In genomic region chrX:136666762-136667464, GRCm38 (mm10) we compare ENCODE assay signal across 8 mouse cellular contexts. TPM values are rescaled to one million over a fixed set of nuclear protein-coding genes. Genes with fewer than 3 reads are reported as not detected.
DNase-seq lines count a peak whose midpoint lies in the region; ATAC-seq and TF ChIP-seq lines count a peak whose summit lies in the region.
"Not testable (repeated sequence)": the region's sequence is repeated elsewhere in the genome, so short reads cannot be mapped to it uniquely, and the experiment has no call there.

No protein-coding gene starts in this region.

- H3K4me2 ChIP-seq in forebrain, embryonic 15.5 days (replicated peaks) = peak overlapping the region; percentile 60
- H3K4me2 ChIP-seq in hindbrain, embryonic 11.5 days (replicated peaks; ENCODE audit: low read depth, low read length) = peak overlapping the region; percentile 54
- H3K4me2 ChIP-seq in liver, embryonic 11.5 days = peak overlapping the region; percentile 59
- H3K4me2 ChIP-seq in midbrain, embryonic 16.5 days (ENCODE audit: low read length) = peak overlapping the region; percentile 55

- peak; percentile 35 for DNase-seq in adrenal gland, postnatal 10 days
- DNase-seq in hindbrain, embryonic 11.5 days (ENCODE audit: low spot score) = peak; percentile 41
- peak; percentile 9 for DNase-seq in layer of hippocampus, adult 11-12 months (ENCODE audit: low spot score)
- DNase-seq in liver, embryonic 11.5 days (ENCODE audit: low spot score) = not testable (repeated sequence)

- not testable (repeated sequence) for H3K4me1 ChIP-seq in forebrain, embryonic 15.5 days; hindbrain, embryonic 11.5 days (replicated peaks; ENCODE audit: control insufficient read depth, insufficient read depth, low read length); liver, embryonic 11.5 days (replicated peaks; ENCODE audit: control insufficient read depth, insufficient read depth, low read length); midbrain, embryonic 16.5 days (ENCODE audit: control insufficient read depth, insufficient read depth, low read length); small intestine, adult 2 months (ENCODE audit: control insufficient read depth, insufficient read depth, insufficient read length, low read length)

- H3K27ac ChIP-seq in forebrain, embryonic 15.5 days (replicated peaks); hindbrain, embryonic 11.5 days (ENCODE audit: low read depth, low read length); liver, embryonic 11.5 days (ENCODE audit: low read depth, low read length); small intestine, adult 2 months (ENCODE audit: insufficient read depth, low read depth, low read length): not testable (repeated sequence)
- H3K27ac ChIP-seq in midbrain, embryonic 16.5 days (ENCODE audit: low read length) = peak overlapping the region; percentile 77

- not testable (repeated sequence) for H3K27me3 ChIP-seq in forebrain, embryonic 15.5 days; hindbrain, embryonic 11.5 days (ENCODE audit: control insufficient read depth, insufficient read depth, low read length); midbrain, embryonic 16.5 days (ENCODE audit: control insufficient read depth, insufficient read depth, low read depth, low read length); small intestine, adult 2 months (ENCODE audit: control insufficient read depth, insufficient read depth, low read length)
- H3K27me3 ChIP-seq in liver, embryonic 11.5 days (replicated peaks; ENCODE audit: control insufficient read depth, insufficient read depth, low read length) = peaks cover 11% of the 10 kb centered on the region

- peak overlapping the region; percentile 61 for H3K9ac ChIP-seq in forebrain, embryonic 15.5 days (replicated peaks)
- H3K9ac ChIP-seq in hindbrain, embryonic 11.5 days (ENCODE audit: low read depth, low read length) = peak overlapping the region; percentile 40; the same call in 1 of the 2 replicates
- not testable (repeated sequence) for H3K9ac ChIP-seq in liver, embryonic 11.5 days (ENCODE audit: low read depth, low read length)
- peak overlapping the region; percentile 69 for H3K9ac ChIP-seq in midbrain, embryonic 16.5 days (ENCODE audit: low read depth, low read length)

- TF ChIP-seq CTCF in small intestine, adult 2 months (IDR thresholded peaks at IDR 0.05; ENCODE audit: extremely low read depth, insufficient read length, insufficient replicate concordance, low read depth, low read length) = not testable (repeated sequence)

- not testable (repeated sequence) for TF ChIP-seq POLR2A in small intestine, adult 2 months (IDR thresholded peaks at IDR 0.05; ENCODE audit: low read depth, low read length)

- WGBS in forebrain, embryonic 15.5 days = 19% methylated on average over 24 of the region's 24 CpGs
- WGBS in hindbrain, embryonic 11.5 days = 12% methylated on average over 24 of the region's 24 CpGs
- WGBS in liver, embryonic 11.5 days = 17% methylated on average over 24 of the region's 24 CpGs
- WGBS in midbrain, embryonic 16.5 days = 15% methylated on average over 18 of the region's 24 CpGs
- WGBS in small intestine, adult 2 months = 18% methylated on average over 24 of the region's 24 CpGs

- H3K36me3 ChIP-seq in forebrain, embryonic 15.5 days; hindbrain, embryonic 11.5 days (ENCODE audit: control insufficient read depth, insufficient read depth, low read length); liver, embryonic 11.5 days (ENCODE audit: control insufficient read depth, insufficient read depth, low read length); midbrain, embryonic 16.5 days (ENCODE audit: control insufficient read depth, insufficient read depth, low read length); small intestine, adult 2 months (ENCODE audit: control insufficient read depth, insufficient read depth, low read length): not testable (repeated sequence)

- not testable (repeated sequence) for H3K9me3 ChIP-seq in forebrain, embryonic 15.5 days; hindbrain, embryonic 11.5 days (ENCODE audit: control insufficient read depth, low read length); liver, embryonic 11.5 days (ENCODE audit: control insufficient read depth, low read length); midbrain, embryonic 16.5 days (replicated peaks; ENCODE audit: control insufficient read depth, low read length, poor library complexity, severe bottlenecking)

- peak overlapping the region; percentile 53 for H3K4me3 ChIP-seq in forebrain, embryonic 15.5 days
- peak overlapping the region; percentile 42 for H3K4me3 ChIP-seq in hindbrain, embryonic 11.5 days (ENCODE audit: low read depth, low read length)
- peak overlapping the region; percentile 36 for H3K4me3 ChIP-seq in liver, embryonic 11.5 days (ENCODE audit: low read depth, low read length)
- H3K4me3 ChIP-seq in midbrain, embryonic 16.5 days (ENCODE audit: low read depth, low read length) = peak overlapping the region; percentile 58
- H3K4me3 ChIP-seq in small intestine, adult 2 months (ENCODE audit: low read depth, low read length) = peak overlapping the region; percentile 49

- ATAC-seq in common myeloid progenitor, adult 5-6 weeks (replicated peaks; ENCODE audit: low read depth, poor library complexity, severe bottlenecking) = 0 out of 2 replicates have a peak, but pooled peaks have one; percentile 8
- peak; percentile 84 for ATAC-seq in forebrain, embryonic 15.5 days (replicated peaks)
- peak; percentile 72 for ATAC-seq in hindbrain, embryonic 11.5 days (ENCODE audit: low FRiP score)
- ATAC-seq in liver, embryonic 11.5 days (replicated peaks; ENCODE audit: low FRiP score) = not testable (repeated sequence)
- ATAC-seq in midbrain, embryonic 16.5 days = peak; percentile 79

RNA-seq across cellular contexts. Expression of gene Tceal1, which starts 40.9 kb away (rescaled TPM):
- total RNA-seq in adrenal gland, postnatal 10 days (2021) = 1 to 10 TPM; 6.4 to 6.9 TPM
- total RNA-seq in common myeloid progenitor, adult 5-6 weeks (2017) = 2.5 and 5.3 TPM in 2 replicates
- 19.3 and 20.2 TPM in 2 replicates for polyA plus RNA-seq in forebrain, embryonic 15.5 days (2015; fragmentation: Nextera tagmentation; extraction: Ambion mirVana)
- 11.9 and 12.3 TPM in 2 replicates for polyA plus RNA-seq in hindbrain, embryonic 11.5 days (2014; fragmentation: Nextera tagmentation; extraction: Ambion mirVana)
- 2.9 and 3.5 TPM in 2 replicates for polyA plus RNA-seq in liver, embryonic 11.5 days (2014; fragmentation: Nextera tagmentation; extraction: Ambion mirVana)
- 25.0 and 29.3 TPM in 2 replicates for polyA plus RNA-seq in midbrain, embryonic 16.5 days (2015; fragmentation: Nextera tagmentation; extraction: Ambion mirVana)
- 0.09 and 0.14 TPM in 2 replicates for polyA plus RNA-seq in small intestine, adult 2 months (2012; rRNA removed)
